Mouse (Mus musculus): ENCODE data around the gene Usp16.
"Not testable (repeated sequence)": the region's sequence is repeated elsewhere in the genome, so short reads cannot be mapped to it uniquely, and the experiment has no call there.

Usp16 gene

DNA sequence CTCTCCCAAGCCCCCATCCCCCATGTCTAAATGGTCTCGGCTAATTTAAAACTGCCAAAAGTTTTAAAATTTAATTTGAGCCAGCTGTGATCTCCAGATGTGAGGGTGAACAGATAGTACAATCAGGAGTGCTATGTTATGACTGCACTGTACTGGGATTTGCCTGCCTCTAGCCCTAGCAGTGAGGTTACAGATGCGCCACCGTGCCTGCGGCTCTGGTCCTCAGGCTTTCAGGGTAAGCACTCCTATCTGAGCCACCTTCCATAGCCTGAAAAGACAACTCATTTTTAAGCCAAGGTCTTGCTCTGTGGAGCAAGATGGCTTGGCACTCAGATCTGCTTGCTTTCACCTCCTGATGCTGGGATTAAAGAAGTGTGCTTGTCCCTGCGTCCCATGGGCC, 29.9 kb downstream of the Usp16 start:
- in situ Hi-C loops (cut with MboI, MseI) = no loop called here

DNA sequence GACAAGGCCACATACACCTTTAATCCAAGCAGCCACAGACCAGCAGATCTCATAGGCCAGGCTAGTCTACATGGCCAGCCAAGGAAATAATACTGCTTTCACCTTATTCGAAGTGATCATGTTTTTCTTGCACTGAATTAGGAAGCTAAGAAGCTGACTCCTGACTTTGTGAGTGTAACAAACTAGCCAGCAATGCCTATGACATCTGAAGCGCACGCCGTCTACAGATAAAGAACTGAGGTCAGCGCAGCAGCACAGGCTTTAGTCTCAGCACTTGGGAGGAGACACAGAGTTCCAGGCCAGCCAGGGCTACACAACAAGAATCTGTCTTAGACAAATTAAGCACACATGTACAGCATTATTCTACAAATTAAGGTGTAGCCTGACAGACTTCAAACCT, 32.2 kb downstream of the Usp16 start:
- in situ Hi-C loops (cut with MboI, MseI) = loop anchor here (5.0 kb wide), 1 partner anchor 79 kb away; no protein-coding TSS in a partner anchor

DNA sequence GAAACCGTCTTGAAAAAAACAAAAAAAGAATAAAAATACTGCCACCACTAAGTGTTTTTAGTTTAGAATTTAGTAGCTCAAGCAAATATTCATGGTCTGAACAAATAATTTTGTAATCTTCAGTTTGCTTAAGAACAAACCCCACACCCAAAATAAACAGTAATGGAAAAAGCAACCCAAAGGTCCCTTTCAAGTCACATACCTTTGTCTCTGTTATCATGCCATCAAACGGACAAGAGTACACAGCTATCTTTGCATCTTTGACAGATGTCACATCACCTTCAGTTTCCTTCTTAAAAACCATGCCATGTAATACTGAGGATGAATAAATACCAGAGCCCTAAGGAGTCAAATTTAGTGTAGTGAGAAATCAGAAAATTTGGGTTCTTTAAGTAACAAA, 34.1 kb downstream of the Usp16 start:
- in situ Hi-C loops (cut with MboI, MseI) = loop anchor here (5.0 kb wide), 1 partner anchor 81 kb away; no protein-coding TSS in a partner anchor

DNA sequence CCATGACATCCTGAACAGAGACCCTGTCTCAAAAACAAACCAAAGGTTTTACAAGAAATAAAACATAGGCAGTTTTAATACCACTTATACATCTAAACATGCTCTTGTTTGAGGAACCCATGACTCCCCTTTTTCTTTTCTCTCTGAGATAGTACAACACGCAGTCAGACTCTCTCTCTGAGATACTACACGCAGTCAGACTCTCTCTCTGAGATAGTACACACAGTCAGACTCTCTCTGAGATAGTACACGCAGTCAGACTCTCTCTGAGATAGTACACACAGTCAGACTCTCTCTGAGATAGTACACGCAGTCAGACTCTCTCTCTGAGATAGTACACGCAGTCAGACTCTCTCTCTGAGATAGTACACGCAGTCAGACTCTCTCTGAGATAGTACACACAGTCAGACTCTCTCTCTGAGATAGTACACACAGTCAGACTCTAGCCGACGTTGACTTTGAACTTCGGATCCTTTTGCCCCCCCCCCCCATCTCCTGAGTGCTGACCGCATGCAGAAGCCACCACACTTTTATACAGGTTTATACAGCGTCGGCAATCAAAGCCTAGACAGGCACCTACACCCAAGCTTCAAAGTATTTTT, 37.8 kb downstream of the Usp16 start:
- in situ Hi-C loops (cut with MboI, MseI) = not testable (repeated sequence)

DNA sequence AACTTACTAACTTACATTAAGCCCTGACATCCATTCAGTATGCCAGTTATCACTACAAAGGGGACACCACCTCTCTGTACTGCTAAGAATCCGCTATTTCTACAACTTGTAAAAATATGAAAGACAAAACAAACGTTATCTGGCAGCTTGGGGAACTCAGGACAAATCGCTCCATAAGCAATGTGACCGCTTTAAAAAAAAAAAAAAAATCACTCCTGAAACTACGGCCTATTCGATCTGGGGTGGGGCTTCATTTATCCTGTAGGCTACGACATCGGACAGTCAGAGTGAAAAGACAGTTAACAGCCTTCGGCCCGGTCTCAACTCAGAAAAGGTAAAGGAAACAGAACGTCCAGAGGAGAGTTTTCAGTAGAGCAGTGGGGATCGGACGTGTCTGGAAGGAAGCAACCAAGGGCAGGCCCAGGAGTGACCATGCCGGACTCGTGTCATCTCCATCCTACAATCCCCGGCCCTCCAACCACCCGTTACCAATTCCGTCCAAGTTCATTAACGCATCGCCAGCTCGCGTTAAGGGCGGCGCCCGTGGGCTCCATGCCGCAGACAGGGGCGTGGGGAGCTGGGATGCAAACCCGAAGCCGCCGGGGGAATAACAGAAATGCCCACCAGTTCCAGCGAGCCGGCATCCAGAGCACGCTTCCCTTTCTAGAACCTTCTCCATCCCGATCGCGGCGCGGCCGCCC, 40.6 kb downstream of the Usp16 start:
- in situ Hi-C loops (cut with MboI, MseI) = no loop called here

DNA sequence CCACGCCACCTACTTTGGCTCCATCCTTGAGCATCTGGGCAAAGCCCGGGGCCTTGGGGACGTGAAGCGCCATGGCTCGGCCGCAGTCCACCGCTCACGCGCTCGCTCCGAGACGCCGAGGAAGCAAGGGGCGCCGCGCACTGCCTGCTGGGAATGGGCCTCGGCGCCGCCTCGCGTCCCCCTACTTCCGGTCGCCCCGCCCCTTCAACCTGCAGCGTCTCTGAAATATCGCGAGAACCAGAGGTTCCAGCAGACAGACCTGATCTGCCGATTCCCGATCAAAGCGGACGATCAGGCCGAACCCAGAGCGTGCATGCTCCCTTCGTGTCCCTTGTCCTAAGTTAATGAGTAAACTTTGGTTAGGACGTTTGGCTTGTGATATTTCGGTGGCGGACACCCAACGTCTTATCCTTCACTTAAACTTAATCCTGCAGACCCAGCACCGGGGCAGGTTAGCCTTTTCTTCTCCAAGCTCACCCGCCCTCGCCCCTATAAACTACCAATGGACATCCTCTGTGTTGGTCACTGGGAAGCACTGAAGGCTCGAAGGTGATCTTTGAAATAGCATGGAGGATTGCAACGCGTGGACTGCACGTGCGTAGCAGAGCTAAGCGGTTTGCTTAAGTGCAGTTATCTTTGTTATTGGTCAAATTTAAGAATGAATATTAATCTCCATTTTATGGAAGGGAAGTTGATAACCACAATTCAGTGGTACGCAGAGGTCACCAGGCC, 41.4 kb downstream of the Usp16 start, which contains the start of gene Cct8:
Gene Cct8, minus strand, starts transcription at position 158 of the 732 bp plus-strand sequence.
- in situ Hi-C loops (cut with MboI, MseI) = no loop called here

DNA sequence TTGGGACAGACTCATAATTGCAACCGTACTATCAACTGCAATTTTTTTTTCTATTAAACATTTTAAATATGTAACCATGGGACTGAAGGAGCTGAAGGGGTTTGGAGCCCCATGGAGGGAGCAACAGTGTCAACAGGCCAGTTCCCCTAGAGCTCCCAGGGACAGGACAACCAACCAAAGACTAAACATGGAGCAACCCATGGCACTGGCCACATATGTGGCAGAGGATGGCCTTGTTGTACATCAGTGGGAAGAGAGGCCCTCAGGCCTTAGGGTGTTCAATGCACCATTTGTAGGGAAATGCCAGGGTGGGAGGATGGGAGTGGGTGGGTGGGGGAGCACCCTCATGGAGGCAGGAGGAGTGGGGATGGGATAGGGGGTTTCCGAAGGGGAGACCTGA, 42.2 kb downstream of the Usp16 start:
- in situ Hi-C loops (cut with MboI, MseI) = no loop called here

DNA sequence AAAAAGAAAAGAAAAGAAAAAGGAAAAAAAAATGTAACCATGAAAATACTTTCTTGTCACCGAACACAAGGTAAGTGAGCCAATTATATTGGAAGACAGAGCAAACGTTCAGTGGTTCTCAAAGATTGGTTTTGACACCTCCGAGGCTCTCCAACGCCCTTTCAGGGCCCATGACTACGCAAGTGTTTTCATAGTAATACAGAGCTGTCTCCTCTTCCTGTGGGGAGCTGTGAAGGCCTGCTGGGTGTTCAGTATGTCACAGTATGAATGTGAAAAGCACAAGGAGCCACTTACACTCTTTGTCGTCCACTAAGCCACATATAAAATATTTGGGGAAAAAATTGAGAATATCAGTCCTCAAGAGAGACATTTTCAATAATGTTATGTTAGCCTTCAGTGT, 42.7 kb downstream of the Usp16 start:
- in situ Hi-C loops (cut with MboI, MseI) = no loop called here

DNA sequence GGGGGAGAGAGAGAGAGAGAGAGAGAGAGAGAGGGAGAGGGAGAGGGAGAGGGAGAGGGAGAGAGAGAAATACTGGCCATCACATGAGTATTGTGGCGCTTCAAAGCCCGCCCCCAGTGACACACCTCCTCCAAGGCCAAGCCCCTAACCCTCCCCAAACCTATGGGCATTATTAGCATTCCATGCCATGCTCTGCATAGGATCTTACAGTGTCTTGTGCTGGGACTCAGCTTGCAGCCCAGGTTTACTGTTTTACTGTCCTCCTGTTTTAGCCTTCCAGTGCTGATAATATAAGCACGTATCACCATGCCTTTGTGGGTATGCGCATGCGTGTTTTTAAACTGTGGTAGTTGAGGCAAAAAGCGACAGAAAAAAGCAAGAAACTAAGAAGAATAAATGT, 45.1 kb downstream of the Usp16 start:
- in situ Hi-C loops (cut with MboI, MseI) = no loop called here

DNA sequence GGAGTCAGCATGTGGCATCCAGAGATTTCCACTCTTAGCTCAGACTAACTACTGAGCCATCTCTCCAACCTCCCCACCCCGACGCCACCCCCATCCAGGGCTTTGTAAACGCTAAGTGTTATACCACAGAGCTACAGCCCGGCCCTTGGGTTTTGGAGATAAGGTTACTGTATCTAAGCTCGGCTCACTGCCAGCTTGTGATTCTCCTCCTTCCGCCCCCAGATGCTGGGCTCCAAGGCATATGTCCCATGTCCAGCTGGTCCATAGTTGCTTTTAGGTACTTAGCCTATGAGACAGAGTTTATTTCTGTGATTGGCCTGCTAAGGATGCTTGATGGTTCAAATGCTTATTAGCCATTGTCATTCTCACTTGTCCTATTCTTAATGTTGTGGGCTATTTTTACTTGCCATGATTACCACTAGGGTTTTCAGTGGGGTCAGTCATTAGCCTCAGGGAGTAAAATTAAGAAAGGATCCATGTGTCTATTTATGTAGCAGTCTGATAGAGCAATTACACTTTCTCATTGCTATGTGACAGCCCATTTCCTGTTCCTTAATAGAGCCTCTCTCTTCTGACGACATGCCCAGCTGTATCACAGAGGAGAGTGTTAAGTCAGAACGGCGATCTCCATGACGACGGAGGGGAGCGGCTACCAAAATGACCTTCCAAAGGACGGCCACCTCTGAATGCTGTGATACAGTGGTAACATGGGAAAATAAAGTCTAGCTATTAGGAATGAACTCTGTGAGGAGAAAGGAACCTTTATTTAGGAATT, 47.0 kb downstream of the Usp16 start:
- in situ Hi-C loops (cut with MboI, MseI) = no loop called here

DNA sequence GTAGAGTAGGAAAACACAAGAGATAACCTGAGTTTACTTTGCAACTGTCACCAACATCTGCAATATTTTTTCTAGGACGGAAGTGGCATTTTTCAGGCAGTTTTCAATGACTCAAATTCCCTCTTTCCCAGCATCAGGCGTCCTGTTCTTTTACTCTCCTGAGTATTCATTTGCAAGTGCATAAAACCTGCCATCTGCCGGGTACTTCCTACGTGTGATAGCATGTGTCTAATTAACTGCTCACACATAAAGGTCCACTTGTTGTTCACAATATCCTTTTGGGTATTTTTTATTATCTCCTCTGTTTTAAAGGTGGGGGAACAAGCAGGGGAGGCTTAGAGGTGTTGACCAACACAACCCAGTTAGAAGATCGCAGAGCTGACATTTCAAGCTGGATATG, 57.2 kb downstream of the Usp16 start:
- in situ Hi-C loops (cut with MboI, MseI) = loop anchor here (5.0 kb wide), 1 partner anchor 241 kb away; no protein-coding TSS in a partner anchor

DNA sequence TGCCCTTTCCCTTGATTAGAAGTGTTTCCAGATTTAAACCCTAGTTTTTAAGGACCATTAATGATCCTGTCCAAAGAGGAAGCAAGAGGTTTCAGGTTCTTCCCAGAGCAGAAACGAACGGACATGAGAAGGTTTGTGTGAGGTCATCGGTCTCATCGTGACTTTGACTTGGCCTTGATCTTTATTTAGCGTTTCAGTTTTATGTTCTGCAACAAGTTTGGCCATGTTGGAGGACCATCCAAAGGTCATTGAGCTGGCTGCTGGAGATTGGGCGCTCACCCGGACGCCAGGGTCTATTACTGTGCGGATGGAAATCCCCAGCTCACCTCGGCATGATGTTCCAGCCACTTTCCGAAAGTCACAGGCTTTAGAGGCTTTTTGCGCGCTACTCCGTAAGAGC, 57.8 kb downstream of the Usp16 start:
- in situ Hi-C loops (cut with MboI, MseI) = loop anchor here (5.0 kb wide), 1 partner anchor 240 kb away; no protein-coding TSS in a partner anchor

DNA sequence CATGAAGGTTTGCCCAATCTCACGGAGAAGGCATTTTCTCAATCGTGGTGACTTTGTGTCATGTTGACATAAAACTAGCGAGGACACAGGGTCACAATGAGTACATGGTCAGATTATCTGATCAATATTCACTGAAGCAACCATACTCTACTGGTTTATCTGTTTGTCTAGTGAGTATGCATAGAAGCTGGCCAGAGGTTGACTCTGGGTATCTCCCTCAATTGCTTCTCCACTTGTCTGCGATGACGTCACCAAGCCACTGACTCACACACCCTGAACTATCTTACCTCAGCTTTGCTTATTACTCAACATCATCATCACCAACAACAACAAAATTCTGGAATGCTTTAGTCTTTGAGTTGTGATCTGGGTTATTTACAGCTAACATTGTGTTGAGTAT, 69.7 kb downstream of the Usp16 start:
- in situ Hi-C loops (cut with MboI, MseI) = no loop called here

DNA sequence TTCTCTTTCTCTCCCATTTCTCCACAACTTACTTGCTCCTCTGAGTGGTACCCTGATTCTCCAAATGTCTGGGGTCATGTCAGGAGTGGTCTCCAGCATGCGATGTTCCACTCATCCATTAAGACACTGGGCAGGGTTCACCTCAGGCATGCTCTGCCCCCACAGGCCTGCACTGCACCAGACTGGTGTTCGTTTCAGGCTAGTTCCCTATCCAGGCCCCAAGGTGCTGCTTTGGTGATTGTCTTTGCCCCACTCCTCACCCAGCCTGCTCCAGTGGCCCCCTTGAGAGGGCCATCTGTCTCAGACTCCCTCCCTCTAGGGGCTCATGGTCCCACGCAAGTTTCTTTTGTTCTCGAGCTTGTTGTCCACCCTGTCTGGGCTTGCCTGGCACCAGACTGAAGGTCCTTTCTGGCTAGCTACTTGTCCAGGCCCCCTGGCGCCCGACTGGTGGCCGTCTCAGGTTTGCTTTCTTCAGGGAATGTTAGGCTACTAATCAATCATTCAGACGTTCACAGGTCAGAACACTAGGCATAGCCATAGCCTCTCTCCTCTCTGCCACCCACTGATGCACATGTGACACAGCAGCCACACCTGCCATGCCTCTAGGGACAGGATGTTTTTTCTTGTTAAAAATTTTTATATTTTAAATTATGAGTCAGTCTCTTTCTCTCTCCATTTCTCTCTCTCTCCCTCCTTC, 73.2 kb downstream of the Usp16 start:
- in situ Hi-C loops (cut with MboI, MseI) = loop anchor here (25.0 kb wide), 1 partner anchor 685 kb away; no protein-coding TSS in a partner anchor

DNA sequence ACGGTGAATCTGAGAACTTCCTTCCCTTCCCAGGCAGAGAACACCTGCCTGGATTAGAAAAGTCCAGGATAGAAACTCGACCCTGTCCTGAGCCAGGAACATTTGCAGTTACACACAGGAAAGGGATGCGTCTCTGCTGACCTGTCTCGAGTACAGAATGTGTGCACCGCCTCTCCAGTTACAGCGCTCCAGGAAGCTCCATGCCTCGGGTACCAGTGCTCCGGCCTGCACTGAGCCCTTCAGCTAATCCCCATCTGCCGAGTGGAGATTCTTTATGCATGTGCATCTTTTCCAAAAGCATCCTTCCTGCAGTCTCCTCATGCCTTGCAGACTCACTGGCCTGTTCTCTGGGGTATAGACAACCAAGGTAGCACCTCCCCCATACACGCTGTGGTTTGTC, 74.3 kb downstream of the Usp16 start:
- in situ Hi-C loops (cut with MboI, MseI) = loop anchor here (25.0 kb wide), 1 partner anchor 684 kb away; no protein-coding TSS in a partner anchor
